Mouse (Mus musculus): ENCODE results near the gene Ift74.
"Not testable (repeated sequence)": the region's sequence is repeated elsewhere in the genome, so short reads cannot be mapped to it uniquely, and the experiment has no call there.

Gene Ift74

DNA sequence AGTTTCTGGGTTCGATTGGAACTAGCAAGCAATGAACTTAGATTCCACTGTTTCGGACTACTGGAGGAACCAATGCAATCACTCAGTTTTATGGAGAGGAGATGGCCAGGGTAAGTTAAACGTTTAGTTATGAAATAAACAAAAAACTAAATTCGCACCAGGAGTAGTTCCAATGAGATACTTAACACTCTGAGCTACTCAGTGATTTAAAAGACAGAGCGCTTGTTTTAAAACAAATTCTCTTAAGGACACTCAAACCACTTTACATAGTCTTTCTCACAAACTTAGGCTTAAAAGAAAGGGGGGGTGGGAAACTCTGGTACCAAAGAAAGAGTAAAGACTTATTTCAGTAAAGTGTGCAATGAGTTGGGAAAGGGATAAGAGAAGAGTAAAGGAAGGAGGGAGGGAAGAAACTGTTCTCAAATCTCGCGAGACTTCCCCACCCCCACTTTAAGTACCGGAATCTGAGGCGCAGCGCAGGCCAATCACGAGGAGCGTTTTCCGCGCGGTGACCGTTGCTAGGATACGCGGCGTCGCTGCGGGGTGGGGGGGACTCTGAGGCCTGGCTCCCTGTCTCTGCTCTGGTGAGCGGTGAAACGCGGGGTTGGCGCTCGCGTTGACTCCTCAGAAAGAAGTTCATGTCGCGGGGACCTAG lies at the start of gene Ift74:
Gene Ift74, plus strand, starts transcription at position 520 of the 655 bp plus-strand sequence.
- peak; percentile 94 for DNase-seq

DNA sequence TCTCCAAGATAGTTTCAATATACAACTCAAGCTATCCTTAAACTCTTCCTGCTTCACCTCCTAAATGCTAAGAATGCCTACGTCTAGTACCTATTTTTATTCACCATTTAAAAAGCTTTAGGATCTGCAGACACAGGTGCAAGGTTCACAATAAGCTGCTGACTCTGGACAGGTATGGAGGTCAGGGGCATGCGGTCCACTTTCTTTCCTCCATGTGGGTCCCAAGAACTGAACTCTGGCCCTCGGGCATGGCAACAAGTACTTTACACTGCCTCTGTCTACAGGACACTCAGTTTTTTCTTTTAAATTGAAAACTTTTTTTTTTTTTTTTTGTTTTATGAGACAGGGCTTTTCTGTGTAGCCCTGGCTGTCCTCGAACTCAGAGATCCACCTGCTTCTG lies 41.6 kb upstream of the Ift74 start:
- DNase-seq: no peak

DNA sequence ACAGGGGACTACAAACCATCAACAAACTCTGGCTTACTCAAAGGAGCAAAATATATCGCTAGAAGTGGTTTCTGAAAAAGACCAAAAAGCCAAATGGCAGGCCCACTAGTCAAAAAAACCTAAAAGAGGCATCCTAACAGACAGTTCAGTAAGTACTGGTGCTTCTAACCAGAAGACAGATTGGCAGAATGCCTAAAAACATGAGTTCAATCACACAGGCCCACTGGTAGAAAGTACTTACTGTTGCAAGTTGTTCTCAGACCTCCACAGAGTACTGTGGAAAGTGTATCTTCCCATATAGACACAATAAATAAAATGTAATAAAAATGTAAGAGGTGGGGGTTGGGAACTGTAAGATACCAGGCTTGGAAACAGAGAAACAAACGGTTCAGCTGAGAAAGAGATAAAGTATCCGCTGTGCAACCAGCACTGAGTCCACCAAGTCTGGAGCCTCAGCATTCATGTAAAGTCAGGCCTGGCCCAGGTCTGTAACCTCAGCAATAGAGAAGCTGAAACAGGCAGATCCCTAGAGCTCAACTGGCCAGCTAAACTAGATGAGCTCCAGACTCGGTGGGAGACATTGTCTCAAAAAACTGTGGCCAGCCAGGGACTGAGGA lies 22.4 kb upstream of the Ift74 start:
- no peak for DNase-seq

DNA sequence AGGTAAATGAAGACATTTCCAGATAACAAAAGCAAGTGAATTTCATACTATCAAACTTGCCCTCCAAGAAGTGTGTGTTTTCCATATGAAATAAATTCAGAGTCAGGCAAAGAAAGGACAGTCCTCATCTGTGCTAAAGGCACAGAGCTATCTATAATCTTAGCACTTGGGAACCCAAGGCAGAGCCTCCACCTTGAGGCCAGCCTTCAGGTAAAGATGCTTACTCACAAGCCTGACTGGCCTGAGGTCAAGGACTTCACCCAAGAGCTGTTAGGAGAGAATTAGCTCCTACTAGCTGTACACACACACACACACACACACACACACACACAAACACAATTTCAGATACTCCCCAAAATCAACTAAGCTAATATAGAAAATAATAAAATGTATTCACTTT lies 21.6 kb upstream of the Ift74 start:
- DNase-seq: no peak

DNA sequence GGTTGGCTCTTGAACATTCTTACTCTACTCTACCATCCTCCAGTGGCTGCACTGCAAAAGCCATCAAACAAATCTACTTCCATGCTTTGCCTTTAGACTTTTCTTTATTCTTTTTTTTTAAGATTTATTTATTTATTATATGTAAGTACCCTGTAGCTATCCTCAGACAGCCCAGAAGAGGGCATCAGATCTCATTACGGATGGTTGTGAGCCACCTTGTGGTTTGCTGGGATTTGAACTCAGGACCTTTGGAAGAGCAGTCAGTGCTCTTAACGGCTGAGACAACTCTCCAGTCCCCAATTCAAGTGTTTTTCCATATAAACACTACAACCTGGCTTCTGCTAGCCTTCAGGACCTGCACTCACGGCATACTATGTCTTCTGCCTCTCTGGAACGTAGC lies 12.9 kb upstream of the Ift74 start:
- DNase-seq: peak in 1 of 2 experiments; percentile 9

DNA sequence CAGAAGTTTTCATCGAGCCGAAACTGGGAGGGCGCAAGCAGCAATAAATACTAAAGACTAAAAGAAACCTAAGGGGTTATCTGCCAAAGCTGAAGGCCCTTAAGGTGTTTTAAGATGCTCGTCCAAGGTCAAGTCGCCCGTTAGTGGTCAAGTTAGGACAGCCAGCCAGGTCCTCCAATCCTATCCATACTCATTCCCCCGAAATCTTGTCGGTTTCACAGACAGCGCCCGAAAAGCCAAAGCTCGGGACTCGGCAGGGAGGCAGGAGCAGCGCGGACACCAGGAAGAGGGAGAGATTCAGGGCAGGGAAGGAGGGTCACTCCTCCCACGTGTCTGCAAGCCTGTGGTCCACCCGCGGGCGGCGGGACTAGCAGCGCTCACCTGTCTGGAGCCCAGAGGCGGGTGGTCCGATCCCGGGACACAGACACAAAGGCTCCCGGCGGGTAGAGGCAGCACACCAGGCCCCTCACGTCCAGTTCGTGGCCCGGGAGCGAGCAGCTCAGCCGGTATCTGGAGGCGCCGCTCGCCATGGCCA lies 11.7 kb upstream of the Ift74 start:
- no peak for DNase-seq

DNA sequence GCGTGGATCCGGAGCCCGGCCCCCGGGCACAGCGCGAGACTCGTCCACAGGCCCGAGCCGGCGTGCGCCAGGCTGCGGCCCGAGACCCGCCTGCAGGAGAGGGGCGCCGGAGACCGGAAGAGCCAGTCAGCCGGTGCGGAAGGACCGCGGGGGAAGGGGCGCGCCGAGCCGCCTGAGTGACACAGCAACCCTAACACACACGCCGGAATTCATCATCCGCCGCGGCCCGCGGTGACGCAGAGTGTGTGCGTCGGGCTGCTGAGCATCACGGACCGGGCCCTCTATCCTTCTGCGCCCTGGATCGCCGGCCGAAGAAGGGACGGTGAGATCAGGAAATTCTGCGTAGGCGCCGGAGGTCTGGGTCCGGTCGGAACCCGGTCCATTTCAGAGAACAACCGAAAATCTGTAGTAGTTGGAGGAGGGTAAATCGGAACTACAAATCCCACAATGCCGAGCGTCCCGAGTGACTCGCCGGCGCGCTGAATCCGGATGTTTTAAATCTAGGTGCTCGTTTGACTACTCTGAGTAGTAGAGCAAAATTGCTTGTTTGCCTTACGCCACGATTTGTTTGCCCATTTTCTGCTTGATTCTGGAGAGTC lies 11.2 kb upstream of the Ift74 start, which contains the start of gene Plaa:
Gene Plaa, minus strand, starts transcription at position 214 of the 599 bp plus-strand sequence.
- peak; percentile 93 to 95 for DNase-seq

DNA sequence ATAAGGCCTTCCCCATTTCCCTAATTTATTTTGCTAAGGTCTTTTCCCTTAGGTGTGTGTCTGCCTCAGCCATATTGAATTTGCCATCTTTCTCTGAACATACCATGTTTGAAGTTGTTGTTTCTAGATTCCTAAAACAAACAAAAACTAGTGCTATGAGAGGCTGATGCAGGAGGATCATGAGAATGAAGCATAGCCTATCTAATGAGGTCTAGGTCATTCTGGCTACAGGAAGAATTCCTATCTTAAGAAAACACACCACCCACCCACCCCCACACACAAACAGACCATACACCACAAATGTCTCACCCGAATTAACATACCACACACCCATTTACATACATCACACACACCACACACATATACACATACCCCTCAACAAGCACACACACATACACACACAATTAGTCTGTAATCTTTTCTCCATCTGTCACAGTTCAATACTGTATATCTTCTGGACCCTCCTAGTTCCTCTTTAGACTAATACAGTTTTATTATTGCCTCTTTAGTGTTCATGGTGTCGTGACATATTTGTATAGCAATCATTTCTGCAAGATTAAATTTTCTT lies 9.8 kb upstream of the Ift74 start:
- DNase-seq: no peak

DNA sequence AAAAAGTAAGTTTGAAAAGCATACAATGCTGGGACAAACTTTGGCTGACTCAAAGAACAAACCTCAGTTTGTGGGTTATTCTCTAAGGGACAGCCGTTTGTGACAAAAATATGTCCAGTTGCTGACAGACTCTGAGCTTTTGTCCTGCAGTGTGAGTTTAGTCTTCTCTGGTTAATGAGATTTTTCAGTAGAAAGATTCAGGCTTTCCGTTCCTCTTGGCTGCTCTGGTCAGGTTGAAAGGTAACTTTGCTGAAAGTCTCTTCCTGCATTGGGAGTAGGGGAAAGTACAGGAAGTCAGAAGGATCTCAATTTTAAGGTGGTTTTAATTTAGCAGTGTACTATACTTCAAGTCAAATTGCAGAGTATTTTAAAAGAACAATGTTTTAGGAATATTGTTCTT lies 8.7 kb upstream of the Ift74 start:
- no peak for DNase-seq

DNA sequence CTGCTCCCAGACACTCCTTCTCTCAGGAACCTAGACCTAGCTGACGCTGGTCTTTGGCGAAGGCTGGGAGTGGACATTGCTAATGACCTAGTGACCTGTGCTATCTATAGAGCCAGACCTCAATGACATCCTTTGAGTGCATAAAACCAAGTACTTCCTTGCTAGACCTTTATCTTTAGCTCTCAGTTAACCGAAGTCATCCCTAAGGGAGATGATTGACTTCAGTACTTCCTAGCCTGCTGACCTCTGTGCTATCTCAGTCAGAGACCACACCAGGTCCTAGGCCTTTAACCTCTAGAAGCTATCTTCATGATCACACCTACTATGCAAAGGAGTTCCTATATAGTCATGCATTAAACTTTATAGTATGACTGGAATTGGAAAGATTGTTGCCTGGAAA lies 4.0 kb upstream of the Ift74 start:
- no peak for DNase-seq

DNA sequence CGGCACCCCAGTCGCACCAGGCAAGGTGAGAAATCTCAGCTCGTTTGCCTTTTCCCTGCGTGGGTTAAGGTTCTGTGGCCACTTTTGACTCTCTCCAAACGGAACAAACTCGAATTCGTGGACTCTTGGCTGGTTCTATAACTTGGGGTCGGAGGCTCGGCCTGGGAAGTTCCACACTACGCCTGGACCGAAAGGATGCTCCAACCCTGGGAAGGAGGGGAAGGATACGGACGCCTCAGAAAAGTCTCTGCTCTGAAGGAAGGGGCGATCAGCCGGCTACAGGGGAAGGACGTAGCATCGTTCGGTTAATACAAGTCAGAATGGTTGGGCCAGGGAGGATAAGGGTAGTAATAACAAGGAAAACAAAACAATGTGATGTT lies 326 bp downstream of the Ift74 start:
- no peak for DNase-seq

DNA sequence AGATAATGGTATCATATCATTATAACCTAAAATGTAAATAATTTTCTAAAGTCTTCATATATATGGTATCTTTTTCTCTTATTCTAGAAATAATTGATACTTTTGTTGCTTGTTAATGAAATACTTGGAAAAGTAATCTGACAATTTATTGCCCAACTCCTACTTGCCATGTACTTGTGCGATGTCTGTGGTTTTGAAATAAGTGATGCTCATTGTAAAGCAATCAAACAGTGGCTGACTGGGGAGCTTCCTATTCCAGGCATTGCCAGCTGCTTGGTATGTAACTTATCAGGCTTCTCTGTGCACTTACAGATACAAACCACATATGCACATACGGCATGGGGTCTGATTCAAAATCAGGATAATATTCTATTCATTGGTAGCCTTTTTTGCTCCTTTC lies 5.8 kb downstream of the Ift74 start:
- no peak for DNase-seq

DNA sequence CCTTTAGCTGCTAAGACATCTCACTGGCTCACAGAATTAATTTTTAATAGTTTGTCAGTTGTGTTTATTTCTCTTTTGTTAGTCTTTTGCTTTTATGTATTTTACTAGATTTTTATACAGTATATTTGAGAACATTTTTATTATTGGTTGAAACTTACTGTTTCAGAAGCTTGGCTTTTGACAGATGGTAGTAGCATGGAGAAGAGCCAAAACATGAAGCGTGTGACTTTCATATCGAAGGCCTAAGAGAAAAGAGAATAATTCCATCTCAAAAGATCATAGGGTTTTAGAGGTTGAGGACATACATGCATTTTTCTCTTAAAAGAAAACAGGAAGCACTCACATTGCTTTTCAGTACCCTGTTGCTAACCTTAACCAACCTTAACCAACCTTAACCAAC lies 28.9 kb downstream of the Ift74 start:
- DNase-seq: no peak

DNA sequence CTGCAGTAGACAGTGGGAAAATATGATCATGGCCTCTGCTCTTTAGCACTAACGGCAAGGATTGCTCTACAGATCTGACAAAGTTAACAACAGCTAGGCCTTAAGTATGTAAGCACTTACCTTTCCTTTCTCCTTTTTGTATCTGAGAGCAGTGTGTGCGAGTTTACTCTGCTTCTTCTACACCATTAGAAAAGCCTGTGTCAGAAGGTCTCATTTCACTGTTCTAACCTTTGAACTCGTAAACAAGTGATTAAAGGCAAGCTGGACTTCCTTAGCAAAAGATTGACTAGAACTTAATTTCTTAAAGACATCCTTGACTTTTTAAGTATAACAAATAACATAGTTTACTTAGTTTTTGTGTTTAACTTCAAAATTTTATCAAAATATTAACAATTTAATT lies 35.6 kb downstream of the Ift74 start, which contains the start of gene Lrrc19:
Gene Lrrc19, minus strand, starts transcription at position 225 of the 400 bp plus-strand sequence.
- DNase-seq: no peak

DNA sequence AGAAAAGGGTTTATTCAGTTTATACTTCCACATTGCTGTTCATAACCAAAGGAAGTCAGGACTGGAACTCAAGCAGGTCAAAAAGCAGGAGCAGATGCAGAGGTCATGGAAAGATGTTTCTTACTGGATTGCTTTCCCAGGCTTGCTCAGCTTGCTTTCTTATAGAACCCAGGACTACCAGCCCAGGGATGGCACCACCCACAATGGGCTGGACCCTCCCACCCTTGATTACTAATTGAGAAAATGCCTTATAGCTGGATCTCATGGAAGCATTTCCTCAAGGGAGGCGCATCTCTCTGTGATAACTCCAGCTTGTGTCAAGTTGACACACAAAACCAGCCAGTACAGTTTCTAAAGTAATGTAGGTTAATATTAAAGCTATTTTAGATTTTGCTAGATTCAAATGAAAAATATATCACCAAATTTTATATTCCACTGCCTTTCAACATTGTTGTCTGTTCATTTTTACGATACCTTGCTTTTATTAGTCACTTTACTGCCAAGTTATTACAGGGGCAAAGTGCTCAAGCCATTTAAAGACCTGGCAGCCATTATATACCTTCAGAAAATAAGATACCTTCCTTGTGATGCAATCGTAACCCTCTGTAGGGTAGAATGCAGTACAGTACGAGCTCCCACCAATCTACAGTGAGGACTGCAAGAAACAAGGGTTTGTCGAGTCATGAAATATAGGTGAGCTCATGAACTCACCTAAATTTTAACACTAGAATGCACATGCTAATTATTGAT lies 36.3 kb downstream of the Ift74 start:
- DNase-seq: not testable (repeated sequence)

DNA sequence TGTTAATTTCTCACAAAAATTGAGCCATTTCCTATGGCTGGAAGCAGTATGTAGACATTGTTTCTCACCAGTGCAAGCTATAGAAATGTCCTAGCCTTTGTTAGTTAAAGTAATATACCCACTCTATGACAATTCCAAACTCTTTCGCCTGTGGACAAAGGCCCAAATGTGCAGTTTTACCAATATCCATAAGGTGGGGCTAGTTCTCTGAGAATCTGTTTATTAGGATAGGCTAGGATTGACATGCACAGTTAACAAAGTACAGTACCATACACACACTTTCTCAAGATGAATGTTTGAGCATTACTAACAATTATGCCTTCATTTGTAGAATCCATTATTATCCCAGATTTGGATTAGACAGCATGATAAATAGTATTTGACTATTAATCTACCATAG lies 55.4 kb downstream of the Ift74 start:
- DNase-seq: peak in 1 of 2 experiments; percentile 38

DNA sequence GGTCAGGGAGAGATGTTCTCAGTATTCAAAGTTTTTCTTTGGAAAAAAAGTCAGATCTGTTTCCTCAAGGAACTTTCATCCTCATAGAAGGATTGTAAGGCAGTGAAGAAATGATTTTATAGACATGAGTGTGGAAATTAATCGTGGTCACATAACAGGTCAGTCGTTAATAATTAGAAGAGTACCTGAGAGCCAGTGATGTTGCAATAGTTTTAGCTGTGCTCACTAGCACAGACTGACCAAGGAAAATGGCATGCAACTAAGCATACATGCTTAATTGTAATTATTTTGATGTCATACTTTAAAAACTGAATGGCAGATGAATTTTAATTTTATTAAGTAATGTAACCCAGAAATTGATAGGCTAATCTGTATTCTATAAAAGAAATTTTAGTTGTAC lies 66.4 kb downstream of the Ift74 start:
- no peak for DNase-seq

DNA sequence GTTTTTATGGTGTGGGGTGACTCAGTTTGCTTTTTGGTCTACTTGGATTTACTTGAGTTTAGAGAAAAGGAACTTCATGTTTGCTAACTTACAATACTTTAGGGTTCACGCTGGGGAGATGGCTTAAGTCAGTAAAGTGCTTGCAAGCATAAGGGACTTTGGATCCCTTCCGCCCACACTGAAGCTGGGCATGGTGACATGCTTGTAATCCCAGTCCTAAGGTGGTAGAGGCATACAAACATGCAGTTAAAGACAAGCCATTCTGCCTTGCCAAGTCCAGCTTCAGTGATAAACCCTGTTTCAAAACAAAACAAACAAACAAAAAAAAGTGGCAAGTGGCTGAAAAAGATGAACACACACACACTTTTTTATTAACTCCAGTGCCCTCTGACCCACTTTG lies 66.9 kb downstream of the Ift74 start:
- DNase-seq: no peak

DNA sequence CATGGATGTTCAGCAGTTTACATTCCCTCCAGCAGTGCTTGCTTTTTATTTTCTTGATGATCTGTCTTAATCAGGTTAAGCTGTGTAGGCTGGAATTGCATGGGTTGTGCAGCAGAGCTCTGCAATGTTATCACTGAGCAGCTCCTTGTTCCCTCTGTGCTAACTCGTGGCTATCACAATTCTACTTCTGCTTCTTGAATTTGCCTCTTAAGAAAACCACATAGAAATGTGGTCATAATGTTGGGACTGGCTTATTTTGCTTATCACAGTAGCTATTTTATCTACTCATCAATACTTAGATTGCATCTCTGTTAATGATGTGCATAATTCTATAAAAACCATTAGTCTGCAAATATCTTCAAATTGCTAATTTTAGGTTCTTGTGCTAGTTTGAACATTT lies 67.7 kb downstream of the Ift74 start:
- DNase-seq: no peak

DNA sequence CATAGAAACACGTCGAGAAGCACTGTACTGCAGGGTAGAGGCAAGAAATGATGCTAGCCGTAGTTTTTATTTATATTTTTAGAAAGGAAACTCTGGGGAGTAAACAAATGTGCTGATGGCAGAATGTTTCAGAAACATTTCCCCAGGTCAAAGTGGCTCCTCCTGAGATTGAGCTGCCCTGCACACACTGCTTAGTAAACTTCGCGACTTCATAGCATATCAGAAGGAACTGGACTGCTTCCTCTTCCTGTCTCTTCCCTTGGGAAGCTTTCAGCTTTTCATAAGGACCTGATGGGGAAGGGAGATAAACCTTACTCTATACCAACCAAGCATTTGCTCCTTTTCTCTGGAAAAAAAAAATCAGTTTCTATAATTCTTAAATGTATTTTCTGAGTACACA lies 69.0 kb downstream of the Ift74 start:
- DNase-seq: peak; percentile 7 to 35

DNA sequence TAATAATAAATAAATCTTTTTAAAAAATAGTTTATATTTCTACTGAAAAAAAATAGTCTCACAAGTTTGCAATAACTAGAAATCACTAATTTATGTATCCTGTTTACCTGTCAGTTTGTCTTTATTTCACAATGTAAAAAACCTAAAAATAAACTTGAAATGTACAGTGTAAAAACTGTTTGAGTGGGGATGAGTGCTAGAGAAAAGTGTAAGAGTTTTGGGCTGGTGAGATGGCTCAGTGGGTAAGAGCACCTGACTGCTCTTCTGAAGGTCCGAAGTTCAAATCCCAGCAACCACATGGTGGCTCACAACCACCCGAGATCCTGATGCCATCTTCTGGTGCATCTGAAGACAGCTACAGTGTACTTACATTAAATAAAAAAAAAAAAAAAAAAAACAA lies 75.5 kb downstream of the Ift74 start:
- DNase-seq: not testable (repeated sequence)

DNA sequence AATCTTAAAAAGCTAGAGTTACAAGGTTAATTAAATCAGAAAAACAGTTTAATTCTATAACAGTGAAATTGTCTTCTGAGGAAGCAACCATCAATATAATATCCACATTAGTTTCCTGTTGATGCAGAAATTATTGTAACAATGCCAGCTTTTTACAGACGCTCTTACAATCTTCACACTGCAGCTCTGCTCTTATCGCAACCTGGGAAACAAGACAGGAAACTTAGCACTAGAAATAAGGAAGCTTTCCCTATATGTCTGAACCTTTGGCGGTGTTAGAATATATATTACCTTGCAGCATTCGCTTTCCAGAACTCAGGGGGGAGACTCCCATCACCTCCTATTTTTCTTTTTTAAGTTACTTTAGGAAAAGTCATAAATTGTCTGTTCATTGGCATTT lies 76.8 kb downstream of the Ift74 start:
- no peak for DNase-seq

DNA sequence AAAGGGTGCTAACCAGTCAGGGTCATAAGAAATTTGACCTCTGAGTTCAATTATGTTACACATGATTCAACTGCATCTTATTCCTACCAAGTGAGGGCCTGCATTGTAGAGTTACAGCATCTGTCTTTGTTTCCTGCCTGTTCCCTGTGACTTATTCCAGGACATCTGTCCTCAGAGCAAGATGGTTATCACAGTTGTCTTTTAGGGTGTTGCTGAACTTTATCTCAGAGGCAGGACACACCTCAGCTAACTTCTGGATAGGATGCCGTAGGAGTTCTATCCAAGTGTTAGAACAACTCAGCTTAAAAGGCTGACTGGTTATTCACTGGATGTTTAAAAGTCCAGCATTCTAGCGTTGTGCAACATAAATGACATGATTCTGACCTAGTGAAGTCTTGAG lies 77.9 kb downstream of the Ift74 start:
- DNase-seq: no peak

All from lung, postnatal 4 days (tissue).